Mouse (Mus musculus) right cerebral cortex, postnatal 4 days (tissue): ENCODE data around the gene Pcmt1.
A peak's percentile ranks its signal among the peaks of the same experiment; 100 is the strongest.
"Not testable (repeated sequence)": the region's sequence is repeated elsewhere in the genome, so short reads cannot be mapped to it uniquely, and the experiment has no call there.

ENCODE experiments used
- DNase-seq: peaks from one replicate; pipeline ENCODE4 v3.0.0-alpha.2; 2022

The Pcmt1 gene

GRCm38 (mm10) chr10:7640366-7640765 lies 40.6 kb downstream of the Pcmt1 start:
- no peak for DNase-seq

DNA sequence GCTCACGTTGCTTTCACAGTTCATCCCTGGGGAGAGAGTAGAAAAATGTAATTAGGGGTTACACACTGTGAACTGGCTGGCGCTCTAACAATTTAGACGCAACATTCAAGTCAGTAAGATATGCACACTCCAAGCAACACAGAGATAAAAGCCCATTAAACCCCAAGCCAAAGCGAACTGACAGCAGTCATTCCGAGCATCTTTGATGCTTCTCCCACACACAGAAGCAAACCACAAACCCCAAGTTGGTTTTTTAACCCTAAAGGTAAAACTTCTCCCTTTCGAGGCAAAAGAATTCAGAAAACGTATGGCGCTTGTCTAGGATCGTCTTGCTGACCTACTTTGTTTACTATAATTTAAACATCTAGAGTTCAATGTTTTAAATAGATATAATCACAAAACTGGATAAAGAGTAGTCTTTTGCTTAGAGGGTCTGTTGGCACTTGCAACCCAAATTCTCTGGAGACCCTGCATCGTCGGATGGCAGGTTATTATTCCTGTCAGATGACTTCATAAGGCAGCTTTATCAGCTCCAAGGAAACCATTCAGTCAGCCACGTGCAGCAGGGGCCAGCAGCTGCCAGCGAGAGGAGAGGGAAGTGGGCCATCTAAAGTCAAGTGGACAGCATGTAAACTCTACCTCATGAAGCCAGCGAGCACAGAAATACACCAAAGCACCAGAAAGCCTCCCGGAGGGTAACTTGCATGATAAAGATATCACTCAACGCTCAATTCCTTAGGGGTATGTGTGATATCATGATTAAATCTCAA lies 49.8 kb downstream of the Pcmt1 start:
- DNase-seq = no peak

- no peak for DNase-seq
Measured at GRCm38 (mm10) chr10:7630286-7630685, 50.6 kb downstream of the Pcmt1 start.

DNA sequence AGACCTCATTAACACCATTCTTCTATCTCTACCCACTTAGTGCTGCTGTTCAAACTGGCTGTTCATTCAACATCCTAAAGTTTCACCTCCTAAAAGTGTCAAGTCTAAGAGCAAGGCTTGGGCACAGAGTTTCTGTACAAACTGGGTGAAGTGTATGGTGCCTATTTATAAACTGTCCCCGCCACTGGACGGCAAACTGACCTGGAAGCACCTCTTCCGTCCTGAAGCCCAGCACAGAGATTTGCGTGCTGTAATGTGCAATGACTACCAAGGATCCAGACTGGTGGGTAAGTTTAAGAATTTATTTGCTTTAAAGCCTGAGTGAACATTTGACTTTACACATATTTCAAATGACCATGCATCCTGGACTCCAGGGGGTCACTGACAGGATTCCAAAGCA lies 51.8 kb downstream of the Pcmt1 start:
- DNase-seq = no peak

DNA sequence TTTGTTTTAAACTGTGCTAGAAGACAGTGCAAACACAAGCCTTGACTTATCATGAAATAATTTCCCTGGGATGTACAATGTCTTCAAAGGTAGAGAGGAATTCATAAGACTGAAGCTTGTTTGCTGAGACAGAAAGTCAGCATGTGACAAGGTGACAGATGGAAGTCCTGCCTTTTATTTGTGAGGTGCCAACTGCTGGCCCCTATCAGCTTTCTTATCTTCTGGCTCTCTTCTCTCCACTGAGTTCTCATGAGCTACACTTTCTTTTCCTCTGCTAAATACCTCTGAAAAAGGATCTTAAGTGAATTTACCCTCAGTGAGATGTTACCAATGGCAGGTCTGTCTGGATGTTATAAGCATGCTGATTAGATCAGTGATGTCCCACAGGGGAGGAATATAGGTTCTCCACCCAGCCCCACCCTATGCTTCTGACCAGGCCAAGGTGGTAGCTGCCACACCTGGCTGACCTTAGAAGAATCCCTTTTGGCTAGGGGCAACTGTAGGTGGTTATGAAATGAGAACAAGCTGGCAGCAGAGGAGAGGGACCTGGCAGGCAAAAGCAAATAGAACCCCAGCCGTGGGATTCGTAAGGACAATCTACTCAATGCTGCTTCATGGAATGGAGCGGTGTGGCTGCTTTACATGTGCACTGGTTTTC lies 56.9 kb downstream of the Pcmt1 start:
- DNase-seq = no peak

DNA sequence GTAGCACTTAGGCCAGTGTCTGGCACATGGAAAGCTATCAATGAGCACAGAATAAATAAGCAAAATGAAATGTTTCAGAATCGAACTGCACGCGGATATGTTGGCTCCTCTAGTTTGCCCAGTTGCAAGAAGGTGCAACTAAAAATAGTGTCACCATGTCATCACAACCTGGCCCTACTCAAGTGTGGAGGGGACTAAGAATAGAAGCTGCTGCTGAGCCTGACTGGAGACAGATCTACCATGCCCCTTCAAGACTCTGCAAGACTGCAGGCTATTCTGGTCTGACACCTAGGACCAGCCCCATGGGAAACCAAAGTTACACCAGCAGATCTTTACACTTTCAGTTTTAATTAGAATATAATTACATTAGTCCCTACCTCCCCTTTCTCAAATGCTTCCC lies 58.6 kb downstream of the Pcmt1 start:
- no peak for DNase-seq

DNA sequence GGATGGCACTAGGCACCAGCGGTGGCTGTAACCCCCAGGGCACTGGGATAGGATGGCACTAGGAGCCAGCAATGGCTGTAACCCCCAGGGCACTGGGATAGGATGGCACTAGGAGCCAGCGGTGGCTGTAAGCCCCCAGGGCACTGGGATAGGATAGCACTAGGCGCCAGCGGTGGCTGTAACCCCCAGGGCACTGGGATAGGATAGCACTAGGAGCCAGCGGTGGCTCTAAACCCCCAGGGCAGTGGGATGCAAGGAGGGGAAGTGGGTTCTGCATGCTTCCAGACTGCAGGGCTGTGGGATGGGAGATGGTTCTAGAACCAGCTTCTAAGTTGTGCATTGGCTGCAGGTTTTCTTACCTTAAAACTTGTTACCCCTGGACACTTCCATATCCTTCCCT lies 60.2 kb downstream of the Pcmt1 start:
- no peak for DNase-seq

- no peak for DNase-seq
Measured at GRCm38 (mm10) chr10:7619821-7620241, 61.1 kb downstream of the Pcmt1 start.

DNA sequence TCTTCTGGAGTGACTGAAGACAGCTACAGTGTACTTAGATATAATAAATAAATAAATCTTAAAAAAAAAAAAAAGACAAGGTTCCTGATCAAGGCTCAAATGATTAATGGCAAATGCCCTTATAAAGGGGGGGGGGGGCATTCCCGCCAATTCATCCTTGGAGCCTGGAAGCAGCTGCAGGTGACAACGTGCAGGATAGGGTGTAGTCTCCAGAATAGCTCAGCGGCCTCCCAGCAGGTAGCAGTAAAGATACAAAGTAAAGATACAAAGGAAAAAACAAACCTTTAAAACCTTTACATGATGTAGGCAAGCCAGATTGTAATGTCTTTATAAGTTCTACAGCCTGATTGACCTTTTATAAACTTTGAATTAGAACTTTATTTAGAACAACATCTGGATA lies 63.4 kb downstream of the Pcmt1 start:
- DNase-seq = not testable (repeated sequence)

GRCm38 (mm10) chr10:7617146-7617545 lies 63.8 kb downstream of the Pcmt1 start:
- DNase-seq = not testable (repeated sequence)

GRCm38 (mm10) chr10:7614834-7615233 lies 66.1 kb downstream of the Pcmt1 start:
- DNase-seq = no peak

- not testable (repeated sequence) for DNase-seq
Measured at GRCm38 (mm10) chr10:7612210-7612609, 68.7 kb downstream of the Pcmt1 start.

DNA sequence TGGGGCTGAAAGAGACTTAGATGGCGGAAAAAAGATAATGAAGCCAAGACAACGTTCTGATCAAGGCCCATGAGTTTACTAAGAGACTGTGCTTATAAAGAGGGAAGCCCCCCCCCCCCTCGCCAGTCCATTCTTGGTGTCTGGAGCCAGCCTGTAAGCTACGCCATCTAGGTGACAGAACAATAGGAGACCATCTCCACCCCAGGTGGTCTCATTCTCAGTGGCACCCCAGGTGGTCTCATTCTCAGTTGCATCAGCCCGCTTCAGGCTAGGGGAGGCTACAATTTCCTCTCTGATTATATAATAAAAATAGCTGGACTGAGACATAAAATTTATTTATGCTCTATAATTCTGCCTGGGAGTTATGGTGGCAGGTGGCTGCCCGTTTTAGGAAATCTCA lies 69.3 kb downstream of the Pcmt1 start:
- no peak for DNase-seq

GRCm38 (mm10) chr10:7608611-7609010 lies 72.3 kb downstream of the Pcmt1 start:
- no peak for DNase-seq

DNA sequence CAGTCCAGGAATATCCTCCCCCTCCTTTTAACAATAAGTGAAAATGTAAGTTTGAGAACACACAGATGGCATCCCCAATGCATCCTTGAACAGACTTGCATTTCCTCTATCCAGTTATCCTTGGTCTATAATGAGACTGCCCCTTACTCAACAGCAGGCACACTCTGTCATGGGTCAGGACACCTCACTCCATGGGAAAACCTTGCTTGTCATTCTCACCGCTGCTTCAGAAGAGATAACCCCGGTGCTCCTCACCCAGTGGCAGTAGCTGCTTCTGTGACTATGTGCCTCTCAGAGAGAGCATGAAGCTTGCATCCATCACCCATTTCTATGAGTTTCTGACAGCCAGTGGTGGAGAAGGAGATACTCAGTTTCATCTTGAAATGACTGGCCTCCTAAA lies 74.5 kb downstream of the Pcmt1 start:
- no peak for DNase-seq

DNA sequence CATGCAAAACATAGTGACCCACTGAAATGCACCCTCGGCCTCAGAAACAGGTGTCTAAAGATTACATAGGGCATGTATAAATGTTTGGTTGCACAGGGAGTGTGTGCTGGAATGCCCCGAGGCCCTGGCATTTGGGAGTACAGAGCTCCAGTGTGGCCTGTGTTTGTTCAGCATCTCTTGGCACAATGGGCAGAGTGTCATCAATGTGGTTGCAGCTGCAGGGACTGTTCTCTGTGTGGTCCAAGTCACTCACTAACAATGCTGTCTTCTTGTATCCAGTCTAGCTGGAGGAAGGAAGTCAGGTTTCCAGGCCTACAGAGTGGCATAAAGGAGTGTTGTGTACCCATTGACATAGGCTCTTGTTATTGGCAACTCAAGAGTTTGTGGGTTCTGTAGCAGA lies 75.8 kb downstream of the Pcmt1 start:
- DNase-seq = no peak

DNA sequence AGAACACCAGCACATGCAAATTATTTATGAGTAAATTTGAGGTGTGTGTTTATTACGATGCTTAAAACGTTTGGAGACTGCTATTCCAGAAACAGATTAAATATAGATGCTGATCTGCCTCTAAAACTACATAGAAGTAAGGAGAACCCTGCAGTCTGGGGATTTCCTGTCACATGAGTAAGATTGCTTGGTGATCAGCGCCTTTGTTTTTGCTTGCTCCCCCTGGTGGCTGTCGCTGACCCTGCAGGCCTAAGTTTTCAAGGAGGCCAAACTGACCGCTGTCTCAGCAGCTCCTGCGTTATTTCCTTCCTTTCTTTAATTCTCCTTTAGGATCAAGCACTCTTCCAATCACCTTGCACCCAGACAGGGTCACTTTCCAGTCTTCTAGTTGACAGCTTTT lies 80.3 kb downstream of the Pcmt1 start:
- peak; percentile 79 for DNase-seq

- no peak for DNase-seq
Measured at GRCm38 (mm10) chr10:7598177-7598576, 82.8 kb downstream of the Pcmt1 start.

GRCm38 (mm10) chr10:7596251-7596650 lies 84.7 kb downstream of the Pcmt1 start:
- no peak for DNase-seq

DNA sequence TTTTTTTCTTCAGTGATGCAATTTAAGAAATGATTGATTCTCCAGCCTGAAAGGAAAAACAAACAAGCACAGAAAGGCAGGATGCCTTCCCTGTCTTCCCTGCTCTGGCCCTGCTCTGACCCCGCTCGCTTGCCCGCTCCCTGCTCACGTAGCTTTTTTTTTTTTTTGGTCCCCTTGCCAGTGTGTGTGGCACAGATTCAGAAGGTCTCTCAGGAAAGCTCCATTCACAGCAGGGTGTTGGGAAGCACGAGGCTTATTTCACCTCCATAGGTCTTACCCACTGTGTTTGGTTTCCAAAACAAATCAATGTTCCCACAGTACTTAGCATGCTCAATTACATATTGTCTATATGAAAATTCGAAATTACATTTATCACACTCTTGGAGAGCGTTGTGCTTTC lies 86.1 kb downstream of the Pcmt1 start:
- DNase-seq = no peak

GRCm38 (mm10) chr10:7590792-7591191 lies 90.1 kb downstream of the Pcmt1 start:
- no peak for DNase-seq

GRCm38 (mm10) chr10:7590234-7590689 lies 90.7 kb downstream of the Pcmt1 start:
- DNase-seq = no peak

GRCm38 (mm10) chr10:7589592-7590233 lies 91.2 kb downstream of the Pcmt1 start, which contains the start of gene Lrp11:
Lrp11 (plus strand) TSS chr10:7589800.
- peak; percentile 78 for DNase-seq

- DNase-seq = no peak
Measured at GRCm38 (mm10) chr10:7586771-7587170, 94.2 kb downstream of the Pcmt1 start.
